Mouse (Mus musculus): Measurements from ENCODE around the gene Frat1.

The Frat1 gene

GRCm38 (mm10) chr19:41829381-41830105 lies at the start of gene Frat1:
Frat1 (plus strand) TSS chr19:41829970.
- DNase-seq, result peak; percentile 90

DNA sequence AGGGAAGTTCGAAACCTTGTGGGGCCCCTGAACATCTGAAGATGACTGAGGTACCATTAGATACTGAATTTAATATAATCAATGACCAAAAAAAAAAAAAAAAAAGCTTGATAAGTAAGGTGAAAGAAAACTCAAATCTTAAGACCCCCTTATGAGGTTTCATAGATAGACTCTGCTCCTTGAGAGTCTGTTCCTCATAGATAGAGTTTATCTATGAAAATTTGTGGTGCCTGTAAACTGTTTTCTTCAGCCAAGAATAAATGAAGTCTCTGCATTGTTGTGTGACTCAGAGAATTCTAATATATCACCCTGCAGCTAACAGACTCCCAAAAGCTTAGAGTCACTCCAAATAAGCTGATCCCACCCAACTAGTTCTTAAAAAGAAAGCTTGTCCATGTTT lies 42.9 kb upstream of the Frat1 start:
- no peak for DNase-seq

DNA sequence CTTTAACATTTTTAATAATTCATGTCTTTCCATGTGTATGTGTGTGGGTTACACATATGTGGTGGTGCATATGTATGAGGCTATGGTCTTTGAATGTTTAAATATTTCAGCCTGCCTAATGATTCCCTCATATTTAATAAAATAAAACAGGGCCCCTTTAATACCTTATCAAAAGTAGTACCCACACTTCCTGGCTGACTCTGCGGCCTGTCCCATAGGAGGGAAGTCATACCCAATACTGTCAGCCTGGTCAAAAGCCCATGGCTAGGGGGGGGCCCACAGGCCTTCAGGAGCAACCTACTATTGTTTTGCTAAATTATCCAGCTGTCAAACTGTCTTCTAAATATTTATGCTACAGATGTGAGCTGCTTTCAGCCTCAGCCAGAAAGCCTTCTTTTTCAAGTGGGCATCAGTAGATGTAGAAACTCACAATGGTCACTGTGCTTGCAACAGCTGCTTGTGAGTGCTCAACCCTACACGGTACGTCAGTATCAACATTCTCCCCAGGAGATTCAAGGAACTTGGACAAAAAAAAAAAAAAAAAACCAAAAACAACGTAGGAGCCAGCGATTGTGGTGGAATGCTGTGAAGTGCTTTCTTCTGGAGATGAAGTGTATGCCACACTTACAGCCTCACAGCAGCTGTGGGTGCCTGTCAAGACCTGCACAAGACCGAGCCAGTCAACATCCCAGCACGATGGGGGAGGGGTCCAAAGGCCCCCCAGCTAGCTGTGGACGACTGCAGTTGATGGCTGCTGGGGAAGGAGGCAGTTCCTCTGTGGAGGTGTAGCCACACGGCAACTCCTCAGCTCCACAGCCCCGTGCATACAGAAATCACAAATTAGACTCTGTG lies 40.4 kb upstream of the Frat1 start:
- DNase-seq, result no peak

DNA sequence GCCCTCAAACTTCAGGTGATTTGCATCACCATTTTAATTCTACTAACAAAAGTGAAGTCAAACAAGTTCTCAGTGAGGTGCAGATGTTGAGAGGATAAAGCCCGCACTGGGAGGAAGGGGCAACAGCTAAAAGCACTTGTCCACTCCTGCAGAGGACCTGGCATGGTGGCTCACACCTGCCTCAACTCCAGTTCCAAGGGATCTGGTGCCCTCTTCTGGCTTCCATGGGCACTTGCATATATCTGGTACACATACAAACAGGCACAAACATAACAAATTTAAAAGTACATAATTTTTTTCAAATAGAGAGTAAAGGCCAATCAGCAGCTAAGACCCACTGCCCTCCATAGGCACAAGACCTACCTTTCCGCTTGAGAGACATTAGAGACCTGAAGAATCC lies 38.4 kb upstream of the Frat1 start:
- DNase-seq, result no peak

DNA sequence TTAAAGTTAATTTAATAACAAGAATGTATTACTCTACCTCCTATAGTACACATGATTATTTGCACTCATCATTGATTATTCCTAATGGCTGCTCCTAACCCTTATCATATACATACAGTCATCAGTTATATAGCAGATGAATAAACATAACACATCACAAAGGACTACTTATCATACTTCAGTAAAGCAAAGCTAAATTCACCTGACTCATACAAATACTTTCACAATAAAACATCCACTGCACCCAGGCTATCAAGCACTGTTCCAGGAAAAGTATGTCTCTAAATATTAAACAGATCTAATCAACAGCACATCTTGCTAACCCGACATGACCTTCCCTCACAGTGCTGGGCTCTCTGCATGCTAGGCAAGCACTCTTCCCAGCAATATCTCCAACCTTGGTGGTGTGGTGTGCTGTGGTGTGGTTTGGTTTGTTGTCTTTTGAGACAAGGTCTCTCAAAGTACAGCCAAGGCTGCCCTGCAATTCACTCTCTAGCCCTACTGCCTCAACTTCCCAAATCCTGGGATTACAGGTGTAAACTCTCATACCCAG lies 36.8 kb upstream of the Frat1 start:
- no peak for DNase-seq

DNA sequence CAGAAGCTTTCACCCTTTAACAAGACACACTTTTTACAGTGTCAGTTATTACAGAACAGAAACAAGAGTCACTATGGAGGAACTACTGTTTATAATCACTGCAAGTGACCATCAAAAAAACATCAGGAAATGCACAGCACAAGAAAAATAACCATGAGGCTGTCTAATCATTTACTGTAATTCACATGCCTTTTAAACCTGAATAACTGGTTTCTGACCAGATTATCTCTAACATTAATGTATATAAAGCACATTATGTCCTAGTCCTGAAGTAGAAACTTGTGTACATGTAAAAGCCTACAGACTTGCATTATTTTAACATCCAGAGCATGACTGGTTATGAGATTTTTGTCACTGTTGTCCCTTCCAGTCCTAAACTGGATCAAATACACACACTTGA lies 35.8 kb upstream of the Frat1 start:
- no peak for DNase-seq

- DNase-seq, result no peak
These were observed 34.9 kb upstream of the Frat1 start for GRCm38 (mm10) chr19:41794901-41795300.

- DNase-seq, result no peak
These were observed 33.5 kb upstream of the Frat1 start for GRCm38 (mm10) chr19:41796148-41796760.

- DNase-seq, result no peak
These were observed 32.9 kb upstream of the Frat1 start for GRCm38 (mm10) chr19:41796789-41797327.

- no peak for DNase-seq
These were observed 32.2 kb upstream of the Frat1 start for GRCm38 (mm10) chr19:41797536-41797935.

DNA sequence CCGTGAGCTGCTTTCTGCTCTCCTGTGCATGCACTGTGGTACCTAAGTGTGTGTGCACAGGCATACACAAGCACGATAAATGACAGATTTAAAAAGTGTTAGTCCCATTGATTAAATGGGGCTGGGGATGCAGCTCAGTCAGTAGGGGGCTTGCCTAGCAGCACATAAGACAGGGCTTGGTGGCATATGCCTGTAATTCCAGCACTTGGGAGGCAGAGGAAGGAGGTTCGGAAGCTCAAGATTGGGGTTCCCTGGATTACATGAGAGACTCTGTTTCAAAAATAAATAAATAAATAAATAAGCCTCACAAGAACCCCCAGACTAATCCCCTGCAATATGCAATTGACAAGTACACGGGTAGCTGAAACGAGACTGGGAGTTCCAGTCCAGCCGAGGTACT lies 29.3 kb upstream of the Frat1 start:
- no peak for DNase-seq

DNA sequence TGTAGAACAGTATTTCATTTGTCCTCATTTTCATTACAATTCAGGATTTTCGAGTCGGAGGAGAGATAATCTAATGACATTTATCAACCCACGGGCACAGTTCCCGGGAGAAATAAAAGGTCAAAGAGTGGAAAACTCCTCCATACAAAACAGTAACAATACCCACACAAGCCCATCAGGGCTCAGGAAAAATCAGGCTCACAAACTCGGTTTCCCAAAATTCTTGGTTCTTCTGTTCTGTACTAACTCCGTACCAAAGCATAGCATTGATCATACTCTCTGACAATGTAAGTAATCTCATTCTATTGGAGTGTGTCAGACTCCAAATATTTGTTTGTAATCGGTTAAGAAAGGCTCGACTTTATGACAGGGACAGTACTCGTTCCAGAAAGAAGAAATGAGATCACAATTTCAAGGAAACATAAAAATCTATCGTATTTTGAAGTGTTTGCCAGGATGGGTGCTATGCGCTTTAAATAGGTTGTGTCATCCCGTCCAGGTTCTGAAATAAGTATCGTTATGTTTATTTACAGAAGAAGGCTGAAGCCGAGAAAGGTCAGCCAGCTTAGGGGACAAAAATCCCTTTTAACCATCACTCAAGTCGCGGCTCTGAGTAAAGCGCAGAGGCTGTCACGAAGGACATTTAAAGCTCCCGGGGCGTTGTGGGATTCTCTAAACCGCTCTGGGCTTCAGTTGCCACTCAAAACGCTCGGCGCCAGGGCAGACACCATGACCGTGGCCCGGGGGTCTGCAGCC lies 28.6 kb upstream of the Frat1 start:
- DNase-seq, result no peak

- peak; percentile 93 for DNase-seq
These were observed 27.9 kb upstream of the Frat1 start, which contains the start of gene Arhgap19 for GRCm38 (mm10) chr19:41801742-41802369. Arhgap19 (minus strand) TSS chr19:41802047.

- no peak for DNase-seq
These were observed 26.4 kb upstream of the Frat1 start for GRCm38 (mm10) chr19:41803322-41803721.

GRCm38 (mm10) chr19:41805831-41806230 lies 23.9 kb upstream of the Frat1 start:
- DNase-seq, result no peak

GRCm38 (mm10) chr19:41807497-41807896 lies 22.3 kb upstream of the Frat1 start:
- no peak for DNase-seq

DNA sequence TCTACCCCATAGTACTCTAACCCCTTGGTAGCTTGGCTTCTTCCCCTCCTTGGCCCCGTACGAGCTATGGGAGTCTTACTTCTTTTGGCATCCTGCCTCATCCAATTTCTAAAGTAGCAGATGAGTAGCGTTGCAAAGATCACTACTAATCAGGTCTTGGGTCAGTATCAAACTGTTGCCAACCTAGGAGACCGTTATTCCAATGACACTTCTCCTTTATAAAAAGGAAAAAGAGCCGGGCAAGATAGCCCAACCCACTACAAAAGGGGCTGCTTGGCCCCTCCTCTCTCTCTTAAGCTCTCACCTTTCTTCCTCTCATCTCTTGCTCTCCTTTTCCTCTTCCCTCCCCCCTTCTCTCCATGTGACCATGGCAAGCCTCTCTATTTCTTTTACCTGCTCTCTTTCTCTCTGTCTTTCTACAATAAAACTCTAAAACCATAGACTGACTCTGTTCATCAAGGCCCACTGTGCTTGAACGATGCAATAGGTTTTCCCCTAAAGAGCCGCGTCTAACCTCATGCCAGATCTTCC lies 21.6 kb upstream of the Frat1 start:
- no peak for DNase-seq

DNA sequence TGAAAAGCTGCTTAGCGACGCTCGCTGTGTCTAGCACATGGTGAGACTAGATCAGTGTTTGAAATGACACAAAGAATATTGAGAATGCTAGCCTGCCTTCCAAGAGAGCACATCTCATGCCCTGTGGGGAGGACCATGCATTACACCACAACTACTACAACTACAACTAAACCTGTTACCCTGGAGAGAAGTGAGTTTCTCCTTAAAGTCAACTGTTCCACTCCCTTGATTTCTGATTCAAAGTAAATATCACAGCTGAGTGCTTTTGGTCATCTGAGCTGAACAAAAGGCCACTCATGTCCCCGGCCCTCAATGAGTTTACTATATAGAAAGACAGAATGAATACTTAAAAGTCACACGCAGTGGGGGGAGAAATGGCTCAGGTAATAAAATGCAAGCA lies 19.7 kb upstream of the Frat1 start:
- no peak for DNase-seq

GRCm38 (mm10) chr19:41812525-41812924 lies 17.2 kb upstream of the Frat1 start:
- DNase-seq, result no peak

DNA sequence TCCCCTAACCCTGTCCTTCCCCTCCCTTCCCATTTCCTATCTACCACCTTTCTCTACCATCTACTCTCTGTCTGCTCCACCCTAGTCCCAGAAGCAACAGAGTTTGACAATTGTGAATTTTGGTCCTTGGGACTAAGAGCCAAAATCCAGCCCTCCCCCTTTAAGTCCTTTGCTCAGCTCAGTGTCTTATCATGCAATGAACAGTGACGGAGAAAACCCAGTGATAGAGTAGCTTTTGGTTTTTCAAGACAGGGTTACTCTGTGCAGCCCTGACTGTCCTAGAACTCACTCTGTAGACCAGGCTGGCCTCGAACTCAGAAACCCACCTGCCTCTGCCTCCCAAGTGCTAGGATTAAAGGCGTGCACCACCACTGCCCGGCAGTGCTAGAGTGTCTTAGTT lies 16.4 kb upstream of the Frat1 start:
- DNase-seq, result no peak

DNA sequence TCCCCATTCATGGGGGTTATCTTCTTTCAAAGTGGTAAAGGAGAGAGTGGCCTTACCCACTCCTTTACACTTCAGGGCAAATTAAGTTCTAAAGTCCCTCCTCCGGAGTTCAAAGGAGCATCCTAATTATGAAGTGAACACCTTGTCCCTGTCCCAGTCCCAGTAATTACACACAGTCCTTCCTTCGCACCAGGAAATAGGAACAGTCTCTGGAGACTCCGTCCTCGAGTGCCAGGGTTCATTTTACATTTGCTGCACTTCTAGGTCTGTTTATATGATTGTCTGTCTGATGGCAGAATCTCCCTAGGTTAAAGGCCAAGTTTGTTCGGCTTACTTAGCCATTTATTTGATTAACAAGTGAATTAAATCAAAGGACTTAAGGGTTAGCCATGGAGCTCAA lies 13.4 kb upstream of the Frat1 start:
- no peak for DNase-seq

GRCm38 (mm10) chr19:41816915-41817314 lies 12.9 kb upstream of the Frat1 start:
- no peak for DNase-seq

Data from right cerebral cortex, adult 18-20 months (tissue).